Mouse (Mus musculus): ENCODE measurements around the gene Man1c1. TPM values are rescaled to one million over a fixed set of nuclear protein-coding genes. Genes with fewer than 3 reads are reported as not detected.

The Man1c1 gene
- polyA plus RNA-seq, 1 experiment from 2014 or later, result 2.4 TPM

GRCm38 (mm10) chr4:134534124-134534886 is 169.8 kb downstream of the Man1c1 start:
- Histone ChIP-seq H3K36me3 (peaks cover 35% of the 10 kb centered on the region), H3K4me2 (peak overlapping the region; percentile 77), H3K27ac (peak overlapping the region; percentile 87), H3K4me3 (peak overlapping the region; percentile 97), H3K9me3 (no peaks in the 10 kb centered on the region), H3K4me1 (peaks cover 16% of the 10 kb centered on the region), H3K27me3 (no peaks in the 10 kb centered on the region), H3K9ac (peak overlapping the region; percentile 89)
- under 1% methylated on average over 57 of the region's 57 CpGs for WGBS
- ATAC-seq (ENCODE audit: insufficient number of reproducible peaks, insufficient read depth, low FRiP score, low TSS enrichment, low read depth), result no peak

GRCm38 (mm10) chr4:134533421-134533820 is 170.7 kb downstream of the Man1c1 start:
- Histone ChIP-seq H3K9ac (peak overlapping the region; percentile 89), H3K4me2 (peak overlapping the region; percentile 77), H3K4me3 (peak overlapping the region; percentile 97), H3K36me3 (peaks cover 35% of the 10 kb centered on the region), H3K9me3 (no peaks in the 10 kb centered on the region), H3K27me3 (no peaks in the 10 kb centered on the region), H3K4me1 (peaks cover 16% of the 10 kb centered on the region), H3K27ac (no peak overlapping the region)
- WGBS, result 79% methylated on average over 4 of the region's 4 CpGs
- ATAC-seq (ENCODE audit: insufficient number of reproducible peaks, insufficient read depth, low FRiP score, low TSS enrichment, low read depth), result no peak

- H3K4me3 ChIP-seq, result no peak overlapping the region
- no peaks in the 10 kb centered on the region for H3K27me3 ChIP-seq
- 0 out of 2 replicates have a peak overlapping the region, but pooled peaks have one; percentile 1 for H3K9ac ChIP-seq
- WGBS, result 83% methylated on average over 4 of the region's 4 CpGs
- ATAC-seq (ENCODE audit: insufficient number of reproducible peaks, insufficient read depth, low FRiP score, low TSS enrichment, low read depth), result no peak
- H3K36me3 ChIP-seq, result peaks cover 37% of the 10 kb centered on the region
- H3K4me2 ChIP-seq, result no peak overlapping the region
- H3K27ac ChIP-seq, result no peak overlapping the region
- H3K9me3 ChIP-seq, result no peaks in the 10 kb centered on the region
- H3K4me1 ChIP-seq, result peaks cover 16% of the 10 kb centered on the region
Measured at GRCm38 (mm10) chr4:134532928-134533327, 171.2 kb downstream of the Man1c1 start.

- no peak for ATAC-seq (ENCODE audit: insufficient number of reproducible peaks, insufficient read depth, low FRiP score, low TSS enrichment, low read depth)
- H3K4me1 ChIP-seq, result no peaks in the 10 kb centered on the region
- no peaks in the 10 kb centered on the region for H3K9me3 ChIP-seq
- WGBS, result 79% methylated on average over 5 of the region's 5 CpGs
- peaks cover 90% of the 10 kb centered on the region for H3K36me3 ChIP-seq
- H3K4me2 ChIP-seq, result no peak overlapping the region
- no peak overlapping the region for H3K4me3 ChIP-seq
- no peak overlapping the region; the same call in 1 of the 2 replicates for H3K27ac ChIP-seq
- no peaks in the 10 kb centered on the region for H3K27me3 ChIP-seq
- H3K9ac ChIP-seq, result no peak overlapping the region
Measured at GRCm38 (mm10) chr4:134526220-134526619, 177.9 kb downstream of the Man1c1 start.

GRCm38 (mm10) chr4:134525806-134526205 is 178.3 kb downstream of the Man1c1 start:
- peaks cover 86% of the 10 kb centered on the region for H3K36me3 ChIP-seq
- H3K9ac ChIP-seq, result no peak overlapping the region
- no peaks in the 10 kb centered on the region for H3K27me3 ChIP-seq
- no peak for ATAC-seq (ENCODE audit: insufficient number of reproducible peaks, insufficient read depth, low FRiP score, low TSS enrichment, low read depth)
- WGBS, result 69% methylated on average over 5 of the region's 5 CpGs
- H3K27ac ChIP-seq, result no peak overlapping the region
- no peak overlapping the region for H3K4me3 ChIP-seq
- no peaks in the 10 kb centered on the region for H3K9me3 ChIP-seq
- no peaks in the 10 kb centered on the region for H3K4me1 ChIP-seq
- no peak overlapping the region for H3K4me2 ChIP-seq

- Histone ChIP-seq H3K27ac (no peak overlapping the region), H3K36me3 (peaks cover 62% of the 10 kb centered on the region), H3K9me3 (no peaks in the 10 kb centered on the region), H3K4me1 (no peaks in the 10 kb centered on the region), H3K27me3 (no peaks in the 10 kb centered on the region), H3K9ac (no peak overlapping the region), H3K4me2 (no peak overlapping the region), H3K4me3 (no peak overlapping the region)
- ATAC-seq (ENCODE audit: insufficient number of reproducible peaks, insufficient read depth, low FRiP score, low TSS enrichment, low read depth), result no peak
- WGBS, result 87% methylated on average over 4 of the region's 4 CpGs
Measured at GRCm38 (mm10) chr4:134523447-134523846, 180.6 kb downstream of the Man1c1 start.

DNA sequence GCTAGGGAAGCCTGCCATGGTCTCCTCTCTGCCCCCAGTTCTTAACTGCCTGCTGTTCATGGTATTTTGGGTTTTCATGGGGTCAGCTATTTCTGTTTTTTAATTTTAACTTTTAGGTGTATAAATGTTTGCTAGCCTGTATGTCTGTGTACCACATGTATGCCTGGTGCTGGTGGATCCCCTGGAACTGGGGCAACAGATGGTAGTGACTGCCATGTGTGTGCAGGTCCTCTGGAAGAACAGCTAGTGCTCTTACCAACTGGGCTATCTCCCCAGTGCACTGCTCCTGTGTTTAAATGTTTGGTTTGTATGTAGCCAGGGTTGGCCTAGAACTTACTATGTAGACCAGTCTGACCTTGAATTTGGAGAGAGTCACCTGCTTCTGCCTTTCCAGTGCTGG is 184.8 kb downstream of the Man1c1 start:
- no peaks in the 10 kb centered on the region; the same call in 1 of the 2 replicates for H3K4me1 ChIP-seq
- ATAC-seq (ENCODE audit: insufficient number of reproducible peaks, insufficient read depth, low FRiP score, low TSS enrichment, low read depth), result no peak
- peaks cover 24% of the 10 kb centered on the region for H3K36me3 ChIP-seq
- H3K4me2 ChIP-seq, result no peak overlapping the region
- H3K9me3 ChIP-seq, result no peaks in the 10 kb centered on the region
- no peak overlapping the region for H3K27ac ChIP-seq
- H3K9ac ChIP-seq, result no peak overlapping the region
- no peak overlapping the region for H3K4me3 ChIP-seq
- no peaks in the 10 kb centered on the region for H3K27me3 ChIP-seq

- no peaks in the 10 kb centered on the region for H3K27me3 ChIP-seq
- no peak overlapping the region for H3K9ac ChIP-seq
- no peak overlapping the region for H3K27ac ChIP-seq
- H3K4me2 ChIP-seq, result no peak overlapping the region
- H3K36me3 ChIP-seq, result peaks cover 16% of the 10 kb centered on the region
- no peak overlapping the region for H3K4me3 ChIP-seq
- H3K9me3 ChIP-seq, result no peaks in the 10 kb centered on the region
- ATAC-seq (ENCODE audit: insufficient number of reproducible peaks, insufficient read depth, low FRiP score, low TSS enrichment, low read depth), result no peak
- WGBS, result 91% methylated on average over 4 of the region's 4 CpGs
- no peaks in the 10 kb centered on the region; the same call in 1 of the 2 replicates for H3K4me1 ChIP-seq
Measured at GRCm38 (mm10) chr4:134518541-134518940, 185.5 kb downstream of the Man1c1 start.

GRCm38 (mm10) chr4:134517719-134518118 is 186.4 kb downstream of the Man1c1 start:
- Histone ChIP-seq H3K4me3 (no peak overlapping the region), H3K4me1 (peaks cover 5% of the 10 kb centered on the region), H3K36me3 (peaks cover 8% of the 10 kb centered on the region), H3K9ac (no peak overlapping the region), H3K4me2 (no peak overlapping the region), H3K27me3 (no peaks in the 10 kb centered on the region), H3K9me3 (no peaks in the 10 kb centered on the region), H3K27ac (no peak overlapping the region)
- no peak for ATAC-seq (ENCODE audit: insufficient number of reproducible peaks, insufficient read depth, low FRiP score, low TSS enrichment, low read depth)
- 86% methylated on average over 10 of the region's 10 CpGs for WGBS

DNA sequence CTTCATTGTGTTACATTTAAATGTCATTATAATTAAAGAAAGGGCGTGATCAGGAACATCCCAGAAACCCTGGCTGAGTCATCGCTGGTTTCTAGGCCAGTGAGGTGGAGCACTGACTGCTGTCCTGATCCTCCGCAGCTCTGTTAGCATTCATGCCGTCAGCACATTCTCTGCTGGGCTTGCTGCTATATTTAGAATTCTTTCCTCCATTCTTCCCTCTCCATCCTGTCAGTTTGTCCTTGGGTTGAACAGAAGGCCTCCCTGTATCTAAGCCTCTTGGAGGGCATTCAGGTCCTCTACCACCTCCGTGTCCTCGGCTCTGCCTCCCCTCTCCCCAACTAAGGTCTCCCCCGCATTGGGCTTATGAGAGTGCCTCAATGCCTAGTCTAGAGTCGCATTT is 187.1 kb downstream of the Man1c1 start:
- peaks cover 6% of the 10 kb centered on the region; the same call in 1 of the 2 replicates for H3K36me3 ChIP-seq

GRCm38 (mm10) chr4:134515614-134516013 is 188.5 kb downstream of the Man1c1 start:
- ATAC-seq (ENCODE audit: insufficient number of reproducible peaks, insufficient read depth, low FRiP score, low TSS enrichment, low read depth), result no peak
- H3K4me3 ChIP-seq, result no peak overlapping the region
- no peaks in the 10 kb centered on the region for H3K27me3 ChIP-seq
- H3K4me1 ChIP-seq, result peaks cover 17% of the 10 kb centered on the region
- H3K9me3 ChIP-seq, result no peaks in the 10 kb centered on the region
- H3K4me2 ChIP-seq, result no peak overlapping the region
- H3K27ac ChIP-seq, result no peak overlapping the region
- no peaks in the 10 kb centered on the region for H3K36me3 ChIP-seq
- WGBS, result 67% methylated on average over 7 of the region's 7 CpGs
- no peak overlapping the region for H3K9ac ChIP-seq

More for the DNA sequence above, 187.1 kb downstream of the Man1c1 start:
- ATAC-seq (ENCODE audit: insufficient number of reproducible peaks, insufficient read depth, low FRiP score, low TSS enrichment, low read depth), result no peak
- Histone ChIP-seq H3K4me1 (peaks cover 8% of the 10 kb centered on the region), H3K9ac (0 out of 2 replicates have a peak overlapping the region, but pooled peaks have one; percentile 8), H3K4me2 (no peak overlapping the region), H3K27me3 (no peaks in the 10 kb centered on the region), H3K4me3 (no peak overlapping the region), H3K27ac (no peak overlapping the region), H3K9me3 (no peaks in the 10 kb centered on the region)
- 79% methylated on average over 8 of the region's 8 CpGs for WGBS

- no peaks in the 10 kb centered on the region for H3K36me3 ChIP-seq
- H3K27me3 ChIP-seq, result no peaks in the 10 kb centered on the region
- H3K9me3 ChIP-seq, result no peaks in the 10 kb centered on the region
- H3K4me1 ChIP-seq, result peaks cover 17% of the 10 kb centered on the region
- no peak overlapping the region for H3K4me3 ChIP-seq
- H3K9ac ChIP-seq, result 0 out of 2 replicates have a peak overlapping the region, but pooled peaks have one; percentile 11
- H3K27ac ChIP-seq, result no peak overlapping the region
- H3K4me2 ChIP-seq, result no peak overlapping the region
- ATAC-seq (ENCODE audit: insufficient number of reproducible peaks, insufficient read depth, low FRiP score, low TSS enrichment, low read depth), result no peak
- 89% methylated on average over 11 of the region's 11 CpGs for WGBS
Measured at GRCm38 (mm10) chr4:134514309-134514930, 189.7 kb downstream of the Man1c1 start.

Data from embryonic facial prominence, embryonic 13.5 days (tissue).